Mouse (Mus musculus): Measurements from ENCODE around the gene Hist1h3a.
"Not testable (repeated sequence)": the region's sequence is repeated elsewhere in the genome, so short reads cannot be mapped to it uniquely, and the experiment has no call there.

Hist1h3a gene

DNA sequence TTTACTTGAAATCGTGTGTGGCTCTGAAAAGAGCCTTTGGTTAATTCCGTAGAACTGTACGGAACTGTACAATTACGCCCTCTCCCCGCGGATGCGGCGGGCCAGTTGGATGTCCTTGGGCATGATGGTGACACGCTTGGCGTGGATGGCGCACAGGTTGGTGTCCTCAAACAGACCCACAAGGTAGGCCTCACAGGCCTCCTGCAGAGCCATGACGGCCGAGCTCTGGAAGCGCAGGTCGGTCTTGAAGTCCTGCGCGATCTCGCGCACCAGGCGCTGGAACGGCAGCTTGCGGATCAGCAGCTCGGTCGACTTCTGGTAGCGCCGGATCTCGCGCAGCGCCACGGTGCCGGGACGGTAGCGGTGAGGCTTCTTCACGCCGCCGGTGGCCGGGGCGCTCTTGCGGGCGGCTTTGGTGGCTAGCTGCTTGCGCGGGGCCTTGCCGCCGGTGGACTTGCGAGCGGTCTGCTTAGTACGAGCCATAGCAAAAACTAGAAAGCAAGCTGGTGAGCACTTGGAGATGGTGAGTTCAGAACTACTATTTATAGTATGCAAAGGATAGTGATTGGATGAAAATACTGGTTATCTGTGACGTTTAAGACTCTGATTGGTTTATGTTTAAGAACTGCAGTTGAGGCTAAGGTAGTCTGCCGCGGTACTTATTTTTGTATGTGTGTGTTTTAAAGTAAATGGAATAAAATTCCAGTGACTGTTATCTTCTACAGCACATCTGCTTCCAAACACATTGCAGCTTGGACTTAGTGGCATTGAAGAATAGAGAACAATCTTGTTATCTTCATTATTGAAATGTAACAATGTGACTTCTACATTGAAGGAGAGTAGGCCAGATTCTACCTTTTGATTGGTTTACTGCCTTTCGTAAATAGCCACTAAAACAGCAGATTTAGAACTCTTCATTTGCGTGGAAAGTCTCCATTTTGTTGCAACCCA lies at the start of gene Hist1h3a:
Hist1h3a (minus strand) TSS at position 516 of the 951 bp plus-strand sequence.
- DNase-seq (ENCODE audit: low read depth) = not testable (repeated sequence)

DNA sequence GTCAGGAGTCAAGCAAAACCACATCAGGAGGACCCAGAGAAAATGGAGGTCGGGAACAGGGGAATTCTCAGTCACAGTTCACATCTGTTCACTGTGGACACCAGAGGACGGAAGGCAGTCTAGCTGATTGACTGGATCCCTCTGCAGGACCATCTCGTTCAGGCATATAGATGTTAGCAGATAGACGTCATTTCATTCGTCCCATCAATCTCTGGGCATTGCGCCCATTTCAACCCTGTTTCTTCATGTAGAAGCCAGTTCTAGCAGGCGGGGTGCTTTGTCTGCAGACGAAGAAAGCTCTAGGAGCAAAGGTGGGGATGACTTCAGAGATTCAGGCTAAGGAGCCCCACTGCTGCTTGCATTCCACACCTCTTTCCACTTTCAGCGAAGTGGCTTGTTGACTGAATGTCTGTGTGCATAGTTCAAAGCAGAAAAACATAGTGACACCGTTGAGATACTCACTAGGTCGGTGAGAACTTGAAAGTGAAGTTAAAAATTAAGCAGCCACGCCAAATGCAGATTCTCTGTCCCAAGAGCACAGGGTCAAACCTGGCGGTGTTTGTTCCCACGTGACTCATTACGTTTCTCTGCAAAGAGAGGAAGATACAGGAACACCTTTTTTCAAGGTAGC lies 44.4 kb upstream of the Hist1h3a start, which contains the start of gene Slc17a2:
Slc17a2 (plus strand) TSS at position 572 of the 631 bp plus-strand sequence.
- DNase-seq (ENCODE audit: low read depth) = no peak

GRCm38 (mm10) chr13:23804532-23804931 lies 42.3 kb upstream of the Hist1h3a start:
- no peak for DNase-seq (ENCODE audit: low read depth)

- DNase-seq (ENCODE audit: low read depth) = peak; percentile 40
Observed at GRCm38 (mm10) chr13:23799405-23799804, 37.2 kb upstream of the Hist1h3a start.

DNA sequence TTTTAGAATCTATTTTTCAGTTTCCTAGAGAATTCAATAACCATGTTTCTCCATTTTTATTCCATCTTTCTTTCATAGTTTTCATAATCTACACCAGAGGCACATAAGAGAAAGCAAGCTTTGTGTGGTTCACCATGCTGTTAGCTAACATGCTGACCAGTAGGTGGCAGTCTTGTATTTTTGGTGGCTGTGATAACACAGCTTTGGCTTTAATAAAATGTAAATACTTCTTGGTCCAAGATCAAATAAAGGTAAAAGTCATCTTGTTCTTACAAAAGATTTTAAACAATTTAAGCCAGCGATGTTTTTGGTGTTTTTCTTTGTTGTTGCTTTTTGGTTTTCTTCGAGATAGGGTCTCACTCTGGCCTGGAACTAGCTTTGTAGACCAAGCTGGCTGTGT lies 30.3 kb upstream of the Hist1h3a start:
- peak; percentile 62 for DNase-seq (ENCODE audit: low read depth)

DNA sequence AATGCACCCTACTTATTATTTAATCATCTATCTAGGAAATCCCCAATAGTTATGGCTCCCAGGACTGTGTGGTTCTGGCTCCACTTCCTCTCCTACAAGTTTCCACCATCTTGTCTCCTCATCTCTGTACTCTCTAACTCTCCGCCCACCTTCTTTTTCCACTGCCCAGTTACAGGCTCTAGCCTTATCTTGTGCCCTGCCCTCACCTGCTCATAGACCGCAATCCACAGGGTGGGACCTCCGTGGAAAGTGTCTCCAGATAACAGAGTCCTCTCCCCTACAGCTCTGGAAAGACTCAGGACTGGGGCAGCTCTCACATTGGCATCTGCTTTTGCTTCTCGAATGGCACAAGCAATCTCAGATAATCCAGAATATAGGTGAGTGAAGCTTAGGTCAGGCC lies 16.8 kb upstream of the Hist1h3a start:
- DNase-seq (ENCODE audit: low read depth) = no peak

DNA sequence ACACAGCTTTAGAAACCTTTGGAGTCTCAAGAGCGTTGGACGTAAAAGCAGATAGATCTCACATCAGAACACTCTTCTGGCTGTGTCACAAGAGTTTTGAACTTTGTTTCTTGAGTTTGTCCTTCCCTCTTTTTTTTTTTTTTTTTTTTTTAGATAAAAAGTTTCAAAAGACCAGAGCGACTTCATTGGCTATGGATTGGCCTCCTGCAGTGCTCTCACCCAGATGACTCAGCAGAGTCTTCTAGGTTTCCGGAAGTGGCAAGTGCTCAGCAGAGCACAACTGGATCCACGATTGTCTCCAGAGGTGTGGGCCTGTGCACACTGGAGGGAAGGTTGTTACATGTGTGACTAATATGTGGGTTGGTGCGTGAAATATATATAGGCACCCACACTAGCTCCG lies 16.2 kb upstream of the Hist1h3a start:
- no peak for DNase-seq (ENCODE audit: low read depth)

- DNase-seq (ENCODE audit: low read depth) = no peak
Observed at GRCm38 (mm10) chr13:23772561-23773313, 10.6 kb upstream of the Hist1h3a start.

GRCm38 (mm10) chr13:23769613-23770012 lies 7.4 kb upstream of the Hist1h3a start, which contains the start of gene Trim38:
TSS of gene Trim38 (plus strand) at chr13:23769913.
- not testable (repeated sequence) for DNase-seq (ENCODE audit: low read depth)

DNA sequence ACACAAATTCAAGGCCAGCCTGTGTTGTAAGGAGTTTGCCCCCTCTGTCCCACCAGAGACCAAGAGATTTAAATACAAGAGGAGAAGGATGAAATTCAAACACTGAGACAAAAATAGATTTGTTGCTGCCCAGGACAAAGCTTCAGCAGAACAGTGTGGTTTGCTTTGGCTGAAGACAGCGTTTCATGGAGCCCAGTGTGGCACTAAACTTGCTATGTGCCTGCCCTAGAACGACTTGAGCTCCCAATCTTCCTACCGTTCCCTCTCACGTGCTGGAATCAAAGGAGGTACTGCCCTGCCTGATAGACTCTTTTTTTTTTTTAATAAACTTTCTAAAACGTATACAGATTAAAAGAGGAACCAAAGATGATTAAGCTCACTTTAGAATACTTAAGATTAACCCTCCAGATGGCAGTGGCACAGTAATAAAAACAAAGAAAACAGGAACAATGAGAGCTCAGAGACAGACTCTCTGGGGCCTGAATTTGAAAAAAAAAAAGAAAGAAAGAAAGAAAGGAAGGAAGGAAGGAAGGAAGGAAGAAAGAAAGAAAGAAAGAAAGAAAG lies 6.7 kb upstream of the Hist1h3a start:
- DNase-seq (ENCODE audit: low read depth) = no peak

DNA sequence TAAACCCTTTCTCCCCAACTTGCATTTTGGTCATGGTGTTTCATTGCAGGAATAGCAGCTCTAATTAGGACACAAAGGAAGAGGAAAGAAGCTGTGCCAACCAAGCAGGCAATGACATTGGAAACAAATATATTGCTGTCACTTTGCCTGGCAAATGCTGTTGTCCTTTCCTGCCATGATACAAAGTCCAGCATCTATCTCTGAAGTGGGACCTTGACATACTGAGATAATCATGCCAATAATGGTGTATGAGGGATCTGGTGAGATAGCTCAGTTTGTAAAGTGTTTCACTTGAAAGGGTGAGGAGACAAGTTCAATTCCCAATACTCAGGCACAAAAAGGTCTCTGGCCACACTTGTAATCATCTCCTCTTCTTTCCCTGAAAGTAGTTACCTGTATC lies 4.6 kb upstream of the Hist1h3a start:
- DNase-seq (ENCODE audit: low read depth) = no peak

- no peak for DNase-seq (ENCODE audit: low read depth)
Observed at GRCm38 (mm10) chr13:23765172-23765513, 3.0 kb upstream of the Hist1h3a start.

DNA sequence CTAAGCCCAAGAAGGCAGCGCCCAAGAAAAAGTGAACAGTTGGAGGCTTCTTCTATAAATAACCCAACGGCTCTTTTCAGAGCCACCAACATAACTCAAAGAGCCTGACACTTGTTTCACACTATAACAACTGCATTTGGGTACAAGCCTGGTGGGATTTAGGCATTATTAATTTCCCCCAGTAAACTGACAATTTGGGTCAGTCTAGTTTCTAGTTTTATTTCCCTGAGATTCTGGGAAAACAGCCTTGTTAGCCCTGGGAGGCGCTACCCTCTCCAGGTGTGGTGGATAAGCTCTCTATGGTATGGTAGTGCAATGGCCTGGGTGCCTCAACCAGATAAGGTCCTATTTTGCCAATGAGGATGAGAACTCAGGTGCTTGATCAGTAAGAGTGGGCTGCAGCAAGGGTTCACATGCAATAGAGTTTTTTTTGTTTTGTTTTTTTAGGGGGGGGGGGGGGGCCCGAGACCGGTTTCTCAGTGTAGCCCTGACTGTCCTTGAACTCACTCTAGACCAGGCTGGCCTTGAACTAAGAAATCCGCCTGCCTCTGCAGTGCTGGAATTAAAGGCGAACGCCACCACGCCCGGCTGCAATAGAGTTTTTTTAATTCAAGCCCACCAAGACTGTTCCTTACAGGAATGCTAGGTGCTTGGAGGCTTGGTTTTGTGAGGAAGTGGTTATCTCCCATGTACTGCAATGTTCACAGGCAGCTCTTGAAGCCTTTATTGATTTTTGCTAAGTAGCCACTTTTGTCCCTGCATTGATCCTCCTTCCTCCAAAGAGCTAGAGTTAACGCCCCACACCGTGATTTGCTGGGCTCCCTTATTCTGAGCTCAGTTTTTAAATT lies 2.4 kb upstream of the Hist1h3a start:
- no peak for DNase-seq (ENCODE audit: low read depth)

DNA sequence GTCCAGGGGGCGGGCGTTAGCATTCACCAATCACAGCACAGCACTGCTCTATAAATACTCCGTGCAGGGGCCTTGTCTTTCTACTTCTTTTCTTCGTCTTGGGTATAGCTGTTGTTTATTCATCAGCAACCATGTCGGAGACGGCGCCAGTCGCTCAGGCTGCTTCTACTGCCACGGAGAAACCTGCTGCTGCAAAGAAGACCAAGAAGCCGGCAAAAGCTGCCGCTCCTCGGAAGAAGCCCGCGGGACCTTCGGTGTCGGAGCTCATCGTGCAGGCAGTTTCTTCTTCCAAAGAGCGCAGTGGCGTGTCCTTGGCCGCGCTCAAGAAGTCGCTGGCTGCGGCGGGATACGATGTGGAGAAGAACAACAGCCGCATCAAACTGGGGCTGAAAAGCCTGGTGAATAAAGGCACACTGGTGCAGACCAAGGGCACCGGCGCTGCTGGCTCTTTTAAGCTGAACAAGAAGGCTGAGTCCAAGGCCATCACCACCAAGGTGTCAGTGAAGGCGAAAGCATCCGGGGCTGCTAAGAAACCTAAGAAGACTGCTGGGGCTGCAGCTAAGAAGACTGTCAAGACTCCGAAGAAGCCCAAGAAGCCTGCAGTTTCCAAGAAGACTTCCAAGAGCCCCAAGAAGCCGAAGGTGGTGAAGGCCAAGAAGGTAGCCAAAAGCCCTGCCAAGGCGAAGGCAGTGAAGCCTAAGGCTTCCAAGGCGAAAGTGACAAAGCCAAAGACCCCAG lies 1.6 kb upstream of the Hist1h3a start, which contains the start of gene Hist1h1a:
Hist1h1a (plus strand) TSS at position 81 of the 738 bp plus-strand sequence.
- no peak for DNase-seq (ENCODE audit: low read depth)

GRCm38 (mm10) chr13:23763242-23763585 lies 1.0 kb upstream of the Hist1h3a start:
- DNase-seq (ENCODE audit: low read depth) = no peak

- DNase-seq (ENCODE audit: low read depth) = peak; percentile 99
Observed at GRCm38 (mm10) chr13:23760972-23761864, 968 bp downstream of the Hist1h3a start, which contains the start of gene Hist1h4a. TSS of gene Hist1h4a (minus strand) at chr13:23761230.

GRCm38 (mm10) chr13:23760240-23760971 lies 1.8 kb downstream of the Hist1h3a start:
- no peak for DNase-seq (ENCODE audit: low read depth)

DNA sequence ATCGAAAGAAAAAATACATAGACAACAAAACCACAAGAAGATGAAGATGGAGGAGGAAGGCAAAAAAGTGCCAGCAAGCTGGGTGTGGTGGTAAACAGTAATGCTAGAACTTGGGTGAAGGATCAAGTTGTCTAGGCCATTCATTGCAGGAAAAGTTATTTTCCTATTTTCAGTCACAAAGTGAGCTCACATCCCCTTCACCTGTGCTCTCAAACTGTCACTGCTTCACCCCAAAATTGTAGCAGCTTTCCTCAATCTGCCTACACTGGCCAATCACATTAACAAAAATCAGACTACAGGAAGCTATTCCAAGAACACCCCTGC lies 2.3 kb downstream of the Hist1h3a start:
- DNase-seq (ENCODE audit: low read depth) = no peak
